Mouse (Mus musculus): Measurements from ENCODE around the gene Gm4788.
"Not testable (repeated sequence)": the region's sequence is repeated elsewhere in the genome, so short reads cannot be mapped to it uniquely, and the experiment has no call there.

Gene Gm4788

DNA sequence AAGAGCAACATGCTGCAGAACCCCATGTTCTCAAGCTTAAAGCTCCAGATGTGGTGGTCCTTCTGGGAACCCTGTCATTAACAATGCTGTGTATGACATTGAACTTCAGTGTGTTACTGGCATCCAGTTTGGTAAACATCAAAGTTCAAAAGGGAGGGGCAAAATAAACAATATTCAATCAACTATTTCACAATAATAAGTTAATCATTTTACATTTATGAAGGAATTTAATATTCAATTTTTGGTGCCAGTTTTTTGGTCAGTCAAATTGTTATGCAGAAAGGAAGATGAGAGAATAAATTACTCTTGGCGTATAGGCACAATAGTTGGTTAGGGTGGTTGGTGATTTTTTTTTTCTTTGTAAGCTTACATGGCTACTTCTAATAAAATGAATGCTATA, at the start of gene Gm4788:
Gene Gm4788 (minus strand): TSS at position 101 of the 400 bp plus-strand sequence.
- DNase-seq (ENCODE audit: low read depth), result no peak

DNA sequence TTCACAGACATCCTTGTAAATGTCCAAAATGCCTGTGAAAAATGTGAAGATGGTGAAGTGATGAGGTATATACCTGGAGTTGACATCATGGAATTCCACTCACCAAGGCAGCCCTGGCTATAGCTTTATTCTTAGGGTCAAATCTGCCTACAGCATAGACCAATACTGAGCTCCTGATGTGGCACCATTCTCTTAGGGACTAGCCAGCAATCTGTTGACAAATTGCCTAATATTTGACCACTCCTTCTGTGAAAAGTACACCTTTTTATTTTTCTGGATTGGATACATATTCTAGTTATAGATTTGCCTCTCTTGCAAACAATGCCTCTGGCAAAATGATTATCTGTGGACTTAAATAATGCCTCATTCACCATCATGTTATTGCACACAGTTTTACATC, 27.6 kb upstream of the Gm4788 start:
- DNase-seq (ENCODE audit: low read depth), result no peak

DNA sequence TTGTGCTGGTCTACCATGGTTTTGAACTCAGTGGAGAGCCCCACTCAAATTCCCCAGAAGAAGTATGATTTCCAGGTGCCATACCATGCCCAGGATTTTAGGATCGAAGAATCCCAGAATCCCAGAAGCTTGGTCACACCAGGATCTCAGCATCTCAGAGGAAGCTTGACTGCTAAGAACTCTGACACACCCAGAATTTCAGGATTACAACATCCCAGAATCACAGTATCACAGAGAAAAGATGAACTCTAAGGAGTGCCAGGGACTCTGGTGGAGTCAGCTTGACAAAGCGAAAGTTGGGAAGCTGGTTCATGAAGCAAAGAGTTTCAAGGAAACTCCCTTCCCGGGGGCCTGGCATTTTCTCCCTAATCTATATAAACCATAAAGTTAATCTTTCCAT, 11.1 kb downstream of the Gm4788 start:
- DNase-seq (ENCODE audit: low read depth), result not testable (repeated sequence)

DNA sequence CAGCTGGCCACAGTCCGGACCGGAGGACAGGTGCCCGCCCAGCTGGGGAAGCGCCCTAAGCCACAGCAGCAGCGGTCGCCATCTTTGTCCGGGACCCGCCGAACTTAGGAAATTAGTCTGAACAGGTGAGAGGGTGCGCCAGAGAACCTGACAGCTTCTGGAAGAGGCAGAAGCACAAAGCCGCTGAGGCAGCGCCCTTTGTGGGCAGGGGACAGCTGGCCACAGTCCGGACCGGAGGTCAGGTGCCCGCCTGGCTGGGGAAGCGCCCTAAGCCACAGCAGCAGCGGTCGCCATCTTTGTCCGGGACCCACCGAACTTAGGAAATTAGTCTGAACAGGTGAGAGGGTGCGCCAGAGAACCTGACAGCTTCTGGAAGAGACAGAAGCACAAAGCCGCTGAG, 64.4 kb downstream of the Gm4788 start:
- DNase-seq (ENCODE audit: low read depth), result not testable (repeated sequence)

DNA sequence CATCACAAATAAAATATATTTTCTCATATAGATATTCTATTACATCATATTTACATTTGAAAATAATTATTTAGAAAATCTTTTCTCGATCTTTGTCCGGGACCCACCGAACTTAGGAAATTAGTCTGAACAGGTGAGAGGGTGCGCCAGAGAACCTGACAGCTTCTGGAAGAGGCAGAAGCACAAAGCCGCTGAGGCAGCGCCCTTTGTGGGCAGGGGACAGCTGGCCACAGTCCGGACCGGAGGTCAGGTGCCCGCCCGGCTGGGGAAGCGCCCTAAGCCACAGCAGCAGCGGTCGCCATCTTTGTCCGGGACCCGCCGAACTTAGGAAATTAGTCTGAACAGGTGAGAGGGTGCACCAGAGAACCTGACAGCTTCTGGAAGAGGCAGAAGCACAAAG, 64.8 kb downstream of the Gm4788 start:
- not testable (repeated sequence) for DNase-seq (ENCODE audit: low read depth)

DNA sequence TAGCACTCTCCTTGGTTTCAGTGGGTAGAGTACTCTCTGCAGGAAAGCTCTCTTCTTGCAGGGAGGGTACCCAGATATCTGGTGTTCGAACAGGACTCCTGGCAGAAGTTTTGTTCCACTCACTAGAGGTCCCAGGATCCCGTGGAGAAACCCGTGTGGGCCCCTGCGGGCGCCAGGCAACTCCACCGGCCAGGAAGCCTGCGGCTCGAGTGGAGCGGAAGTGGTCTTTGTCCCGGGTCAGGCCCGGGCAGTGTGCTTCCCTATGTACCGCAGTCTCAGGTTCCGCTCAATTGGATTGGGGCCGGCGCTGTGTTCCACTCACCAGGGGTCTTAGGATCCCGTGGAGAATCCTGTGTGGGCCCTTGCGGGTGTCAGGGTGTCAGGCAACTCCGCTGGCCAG, 131.1 kb downstream of the Gm4788 start:
- DNase-seq (ENCODE audit: low read depth), result not testable (repeated sequence)

Data from naive thymus-derived CD4-positive, alpha-beta T cell, adult 2 months (primary cell).